In genomic region chr3:64523585-64523984, GRCm38 (mm10) we compare ENCODE assay signal across 12 mouse cellular contexts. TPM values are rescaled to one million over a fixed set of nuclear protein-coding genes. Genes with fewer than 3 reads are reported as not detected.
"Had no signal": no experiment of that assay in that cellular context is flagged by ENCODE, and none has a peak within 500 bp of the region (broad histone marks: within the 10 kb centered on the region; RNA-seq: fewer than 3 reads in every experiment).

No protein-coding gene starts in this region.

RNA-seq across cellular contexts. Expression of gene Vmn2r5, which starts 13.9 kb away (rescaled TPM):
- polyA plus RNA-seq: neural tube, embryonic 13.5 days; neural tube, embryonic 14.5 days; neural tube, embryonic 15.5 days; small intestine, adult 2 months; spleen, adult 2 months; stomach, embryonic 14.5 days; stomach, embryonic 15.5 days; stomach, embryonic 16.5 days; stomach, postnatal 0 days; thymus, adult 2 months; thymus, postnatal 0 days; urinary bladder, adult 2 months had no signal

RNA-seq across cellular contexts. Expression of gene Vmn2r6, which starts 42.0 kb away (rescaled TPM):
- polyA plus RNA-seq: neural tube, embryonic 13.5 days; neural tube, embryonic 14.5 days; neural tube, embryonic 15.5 days; small intestine, adult 2 months; spleen, adult 2 months; stomach, embryonic 14.5 days; stomach, embryonic 15.5 days; stomach, embryonic 16.5 days; stomach, postnatal 0 days; thymus, adult 2 months; thymus, postnatal 0 days; urinary bladder, adult 2 months had no signal
